Mouse (Mus musculus): ENCODE results near the gene Gm20721. TPM values are rescaled to one million over a fixed set of nuclear protein-coding genes. Genes with fewer than 3 reads are reported as not detected.
A peak's percentile ranks its signal among the peaks of the same experiment; 100 is the strongest.

Gm20721 gene
- total RNA-seq (2012; rRNA removed) = 48.9 and 55.7 TPM in 2 replicates
- not detected in 2 replicates for total RNA-seq (2014; rRNA removed)
- polyA plus RNA-seq (2012; ENCODE audit: insufficient read length, low read depth) = 259 and 363 TPM in 2 replicates

GRCm38 (mm10) chr2:174346612-174346998 is at the start of gene Gm20721:
Gene Gm20721, minus strand, starts transcription at chr2:174346712.
- H3K79me2 ChIP-seq (replicated peaks; ENCODE audit: control insufficient read depth, extremely low read depth, insufficient read depth, poor library complexity, severe bottlenecking) = peaks cover 28% of the 10 kb centered on the region
- DNase-seq (ENCODE audit: extremely low read depth) = no peak
- in situ Hi-C loops (cut with MboI; ENCODE audit: low pct_ligation_motif_present, low pct_unique_long_range_greater_than_20kb, low sequenced_read_pairs) = no loop called here
- peaks cover 40 to 46% of the 10 kb centered on the region in 2 experiments for H3K36me3 ChIP-seq (replicated peaks in 1 of 2; ENCODE audit: control insufficient read depth in 1 of 2, insufficient read depth in 1 of 2, low read length in 1 of 2)
- H3K4me2 ChIP-seq (ENCODE audit: insufficient read depth, low read depth, poor library complexity, severe bottlenecking) = no peak within 1 kb of the TSS
- H3K27me3 ChIP-seq (replicated peaks) = no peaks in the 10 kb centered on the region
- no peak within 1 kb of the TSS for H3K4me3 ChIP-seq (replicated peaks in 1 of 3; ENCODE audit: low read depth in 2 of 3, low read length in 2 of 3, poor library complexity in 1 of 3)
- dilution Hi-C loops (cut with MboI; ENCODE audit: extremely low pct_ligation_motif_present, extremely low pct_unique_long_range_greater_than_20kb, low sequenced_read_pairs) = no loop called here
- H3K9ac ChIP-seq (ENCODE audit: insufficient read depth, low read depth) = no peak within 1 kb of the TSS
- TF ChIP-seq EP300 (IDR thresholded peaks at IDR 0.05; ENCODE audit: low read length) (no peak), RAD21 (IDR thresholded peaks at IDR 0.05; ENCODE audit: low read depth, low read length) (no peak), CHD1 (IDR thresholded peaks at IDR 0.05; ENCODE audit: low read depth, low read length) (no peak), MAFK (IDR thresholded peaks at IDR 0.05; ENCODE audit: insufficient replicate concordance, low read length) (no peak), RCOR1 (conservative IDR thresholded peaks at IDR 0.05; ENCODE audit: low read depth, low read length) (no peak), JUND (conservative IDR thresholded peaks at IDR 0.05; ENCODE audit: low read depth, low read length) (no peak), USF1 (IDR thresholded peaks at IDR 0.05; ENCODE audit: low read depth, low read length) (no peak), TCF12 (IDR thresholded peaks at IDR 0.05; ENCODE audit: low read depth, low read length) (no peak), NELFE (IDR thresholded peaks at IDR 0.05; ENCODE audit: low read depth, low read length) (no peak), PAX5 (IDR thresholded peaks at IDR 0.05; ENCODE audit: low read length) (no peak), GABPA (IDR thresholded peaks at IDR 0.05; ENCODE audit: insufficient replicate concordance, low read depth, low read length) (no peak), MAZ (IDR thresholded peaks at IDR 0.05; ENCODE audit: low read depth, low read length) (no peak), ZC3H11A (IDR thresholded peaks at IDR 0.05; ENCODE audit: low read depth, low read length) (no peak), CTCF (conservative IDR thresholded peaks at IDR 0.05 in 1 of 2, IDR thresholded peaks at IDR 0.05 in 1 of 2; ENCODE audit: low read depth in 2 of 2, low read length in 2 of 2) (no peak), POLR2AphosphoS2 (IDR thresholded peaks at IDR 0.05; ENCODE audit: low read depth, low read length) (no peak), ZMIZ1 (IDR thresholded peaks at IDR 0.05; ENCODE audit: low read depth, low read length) (no peak), NRF1 (IDR thresholded peaks at IDR 0.05; ENCODE audit: low read depth, low read length) (no peak)
- H3K9me3 ChIP-seq (replicated peaks; ENCODE audit: low read length) = no peaks in the 10 kb centered on the region
- peaks cover 16 to 42% of the 10 kb centered on the region in 2 experiments for H3K4me1 ChIP-seq (ENCODE audit: control insufficient read depth in 1 of 2, insufficient read depth in 2 of 2)
- H3K27ac ChIP-seq (ENCODE audit: insufficient read depth, low read depth) = no peak within 1 kb of the TSS

DNA sequence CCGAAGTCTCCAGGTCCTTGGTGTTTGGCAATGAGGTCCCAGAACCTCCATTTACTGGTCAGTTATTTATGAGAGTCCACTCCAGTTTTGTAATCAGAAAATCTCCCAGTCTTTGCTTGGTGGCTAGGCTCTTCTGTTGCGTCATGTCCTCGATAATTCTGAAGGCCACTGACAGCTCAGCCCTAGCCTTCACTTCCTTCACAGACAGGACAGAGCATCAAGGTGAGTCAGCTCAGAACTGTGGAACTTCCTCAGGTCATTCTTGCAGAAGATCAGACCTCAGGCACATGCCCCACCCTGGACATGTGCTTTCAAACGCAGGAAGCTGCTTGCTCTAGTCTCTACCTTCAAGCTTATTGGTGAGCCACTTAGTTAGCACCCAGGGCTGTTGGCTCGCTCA is 46.9 kb upstream of the Gm20721 start:
- dilution Hi-C loops (cut with MboI; ENCODE audit: extremely low pct_ligation_motif_present, extremely low pct_unique_long_range_greater_than_20kb, low sequenced_read_pairs) = no loop called here
- Histone ChIP-seq H3K79me2 (replicated peaks; ENCODE audit: control insufficient read depth, extremely low read depth, insufficient read depth, poor library complexity, severe bottlenecking) (no peaks in the 10 kb centered on the region), H3K9ac (ENCODE audit: insufficient read depth, low read depth) (no peak overlapping the region), H3K36me3 (replicated peaks in 1 of 2; ENCODE audit: control insufficient read depth in 1 of 2, insufficient read depth in 1 of 2, low read length in 1 of 2) (no peaks in the 10 kb centered on the region), H3K27ac (ENCODE audit: insufficient read depth, low read depth) (no peak overlapping the region), H3K27me3 (replicated peaks) (no peaks in the 10 kb centered on the region), H3K4me1 (ENCODE audit: control insufficient read depth in 1 of 2, insufficient read depth in 2 of 2) (peaks cover 0 to 7% of the 10 kb centered on the region in 2 experiments; a peak in 3 of 4 replicates), H3K9me3 (replicated peaks; ENCODE audit: low read length) (no peaks in the 10 kb centered on the region), H3K4me2 (ENCODE audit: insufficient read depth, low read depth, poor library complexity, severe bottlenecking) (no peak overlapping the region), H3K4me3 (replicated peaks in 1 of 3; ENCODE audit: low read depth in 2 of 3, low read length in 2 of 3, poor library complexity in 1 of 3) (no peak overlapping the region)
- DNase-seq (ENCODE audit: extremely low read depth) = no peak
- TF ChIP-seq CTCF (conservative IDR thresholded peaks at IDR 0.05 in 1 of 2, IDR thresholded peaks at IDR 0.05 in 1 of 2; ENCODE audit: low read depth in 2 of 2, low read length in 2 of 2) = no peak
- TF ChIP-seq MYC (IDR thresholded peaks at IDR 0.05; ENCODE audit: low read depth, low read length) = 0 out of 2 replicates have a peak, but pooled peaks have one; percentile 41
- TF ChIP-seq JUN (IDR thresholded peaks at IDR 0.05; ENCODE audit: insufficient read depth, low read depth, low read length) = no peak
- no peak for TF ChIP-seq NRF1 (IDR thresholded peaks at IDR 0.05; ENCODE audit: low read depth, low read length)
- no peak for TF ChIP-seq USF1 (IDR thresholded peaks at IDR 0.05; ENCODE audit: low read depth, low read length)
- no peak for TF ChIP-seq PAX5 (IDR thresholded peaks at IDR 0.05; ENCODE audit: low read length)
- TF ChIP-seq NELFE (IDR thresholded peaks at IDR 0.05; ENCODE audit: low read depth, low read length) = no peak
- peak; percentile 55; the same call in 1 of the 2 replicates for TF ChIP-seq BHLHE40 (IDR thresholded peaks at IDR 0.05; ENCODE audit: low read depth, low read length)
- TF ChIP-seq TCF12 (IDR thresholded peaks at IDR 0.05; ENCODE audit: low read depth, low read length) = no peak
- TF ChIP-seq GABPA (IDR thresholded peaks at IDR 0.05; ENCODE audit: insufficient replicate concordance, low read depth, low read length) = no peak
- no peak for TF ChIP-seq ETS1 (conservative IDR thresholded peaks at IDR 0.05; ENCODE audit: low read depth, low read length)
- TF ChIP-seq MAX (IDR thresholded peaks at IDR 0.05; ENCODE audit: low read length) = peak; percentile 52; the same call in 1 of the 2 replicates
- no peak for TF ChIP-seq ELF1 (IDR thresholded peaks at IDR 0.05; ENCODE audit: low read depth, low read length)
- TF ChIP-seq E2F4 (IDR thresholded peaks at IDR 0.05; ENCODE audit: insufficient replicate concordance, low read depth, low read length) = no peak
- in situ Hi-C loops (cut with MboI; ENCODE audit: low pct_ligation_motif_present, low pct_unique_long_range_greater_than_20kb, low sequenced_read_pairs) = no loop called here
